Mouse (Mus musculus) ovary, adult 18-20 months (tissue): ENCODE measurements at regions not wholly inside any gene's neighbourhood (a gene's known extent, or its start where the extent isn't known, plus 50 kb on each side); places are given as distances from the start of the nearest gene placed in this dataset.
"Not testable (repeated sequence)": the region's sequence is repeated elsewhere in the genome, so short reads cannot be mapped to it uniquely, and the experiment has no call there.

ENCODE experiments used
- DNase-seq: peaks from one replicate; pipeline ENCODE4 v3.0.0; 2022; ENCODE audit warnings: low spot score, mixed read lengths

DNA sequence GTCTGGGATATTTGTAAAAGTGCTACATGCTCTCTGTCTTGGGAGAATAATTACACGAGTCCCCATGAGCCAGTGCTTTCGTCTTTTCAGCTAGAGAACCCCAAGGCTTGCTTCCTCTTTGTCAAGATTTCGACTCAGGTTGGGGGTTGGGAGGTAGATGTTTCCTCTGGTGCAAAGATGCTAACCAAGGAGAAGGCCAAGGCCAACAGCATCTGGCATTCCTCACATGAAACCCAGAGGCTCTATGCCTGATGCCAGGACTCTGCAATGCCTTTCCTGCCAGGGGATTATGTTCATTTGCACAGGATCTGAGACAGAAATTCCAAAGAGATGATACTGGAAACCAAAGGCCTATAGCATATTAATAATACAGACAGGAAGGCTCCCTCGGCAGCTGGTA lies 198.2 kb upstream of the Six2 start:
- no peak for DNase-seq

DNA sequence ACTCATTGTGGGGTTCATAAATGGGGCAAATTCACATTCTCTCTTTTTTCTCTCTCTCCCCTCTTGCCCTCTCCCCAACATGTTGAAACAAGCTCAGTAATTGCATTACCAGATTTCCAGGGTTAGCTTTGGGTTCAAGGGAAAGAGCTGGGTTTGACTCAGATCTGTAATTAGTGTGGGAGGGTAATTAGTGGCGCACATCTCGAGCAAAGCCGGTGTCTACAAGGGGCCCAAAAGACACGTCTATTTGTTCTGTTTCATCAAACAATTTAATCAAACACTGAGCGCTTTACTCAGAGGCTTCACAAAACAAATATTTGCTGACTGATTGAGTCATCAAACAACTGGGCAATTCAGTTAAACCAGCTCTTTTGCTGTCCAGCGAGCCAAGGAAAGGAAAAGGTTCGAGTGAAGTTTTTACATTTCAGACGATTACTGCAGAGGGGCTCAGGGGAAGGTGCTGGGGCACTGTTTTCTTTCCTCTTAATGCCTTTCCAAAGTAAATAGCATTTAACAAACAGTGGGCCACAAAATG lies 193.6 kb upstream of the Six2 start:
- DNase-seq, result no peak

DNA sequence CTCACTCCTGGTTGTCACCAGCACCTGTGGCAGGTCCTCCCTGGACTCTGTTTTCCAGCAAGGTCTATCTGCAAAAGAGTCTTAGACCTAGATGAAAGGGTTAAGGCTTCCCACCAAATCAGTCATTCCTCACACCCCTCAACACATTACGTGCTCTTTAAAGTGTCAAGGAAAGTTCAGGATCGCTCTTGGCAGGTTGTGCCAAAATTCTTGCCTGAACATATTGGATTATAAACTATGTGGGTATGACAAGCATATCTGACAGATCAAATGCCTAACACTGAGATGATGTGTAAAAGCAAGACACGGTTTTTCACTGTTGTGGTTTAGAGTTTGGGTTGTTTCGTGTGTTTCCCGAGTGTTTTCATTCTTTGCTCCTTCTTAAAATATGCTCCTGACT lies 193.0 kb upstream of the Six2 start:
- no peak for DNase-seq

DNA sequence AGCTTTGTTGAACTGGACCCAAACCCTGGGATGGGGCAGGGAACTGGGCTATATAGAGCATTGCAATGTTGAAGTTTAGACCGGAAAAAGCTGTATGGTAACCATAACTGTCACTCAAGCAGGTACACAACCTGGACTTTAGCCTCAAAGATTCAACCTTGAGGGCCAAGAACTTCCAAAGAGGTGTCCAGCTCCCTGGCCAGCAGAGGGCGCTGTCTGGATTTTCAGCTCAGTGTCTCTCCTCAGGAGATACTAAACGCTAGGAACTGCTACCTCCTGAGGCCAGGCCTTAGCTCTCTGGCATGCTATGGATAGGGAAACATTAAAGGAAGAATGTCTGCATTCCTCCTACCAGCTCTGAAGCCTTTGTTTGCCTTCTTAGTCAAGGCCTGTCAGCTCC lies 189.4 kb upstream of the Six2 start:
- no peak for DNase-seq

DNA sequence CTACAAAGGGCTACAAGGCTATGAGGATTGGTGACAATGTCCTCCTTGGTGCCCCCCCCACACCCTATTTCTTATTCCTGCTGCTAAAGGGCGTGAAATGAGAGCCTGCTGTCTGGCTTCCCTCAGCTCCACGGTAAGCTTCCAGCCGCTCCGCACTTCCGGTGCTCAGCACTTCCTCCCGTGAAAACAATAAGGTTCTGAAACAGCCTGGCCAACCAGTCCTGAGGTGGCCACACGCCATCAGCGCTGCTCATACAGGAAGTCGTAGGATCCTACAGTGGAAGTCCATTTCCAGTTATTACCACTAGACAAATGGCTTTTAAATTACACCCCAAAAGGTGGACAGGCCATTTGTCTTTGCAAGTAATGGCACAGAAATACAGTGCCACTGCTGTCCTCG lies 188.8 kb upstream of the Six2 start:
- DNase-seq, result no peak

DNA sequence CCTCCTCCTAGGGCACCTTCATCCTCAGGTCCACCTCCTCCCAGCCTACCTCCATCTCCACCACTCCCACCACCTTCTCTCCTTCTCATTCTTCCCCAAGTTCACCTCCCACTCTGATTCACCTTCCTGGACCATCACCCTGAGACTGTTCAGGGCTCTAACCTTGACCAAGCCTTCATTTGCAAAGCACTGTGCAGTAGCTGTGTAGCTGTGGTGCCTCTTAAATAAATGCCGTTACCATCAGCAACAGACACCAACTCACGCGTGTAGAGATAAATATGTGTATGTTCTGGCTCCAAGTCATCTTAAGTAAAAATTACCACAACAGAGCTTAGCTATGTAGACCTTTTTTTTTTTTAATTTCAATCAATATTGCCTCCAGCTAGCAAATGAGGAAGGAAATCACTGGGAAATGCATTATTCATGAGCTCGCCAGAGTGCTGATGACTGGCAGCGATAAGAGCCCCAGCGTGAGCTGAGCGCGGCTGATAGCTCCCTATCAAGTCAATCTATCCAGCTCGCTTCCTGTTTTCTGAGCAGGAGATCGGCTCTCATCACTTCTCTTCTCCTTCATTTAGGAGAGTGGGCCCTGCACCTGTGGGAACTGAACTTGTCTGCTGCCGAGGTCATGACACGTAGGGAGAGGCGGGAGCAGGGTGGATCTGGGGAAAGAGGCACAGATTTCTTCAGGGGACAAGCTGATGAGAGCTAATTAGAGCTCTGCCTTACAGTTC lies 185.9 kb upstream of the Six2 start:
- DNase-seq, result no peak

DNA sequence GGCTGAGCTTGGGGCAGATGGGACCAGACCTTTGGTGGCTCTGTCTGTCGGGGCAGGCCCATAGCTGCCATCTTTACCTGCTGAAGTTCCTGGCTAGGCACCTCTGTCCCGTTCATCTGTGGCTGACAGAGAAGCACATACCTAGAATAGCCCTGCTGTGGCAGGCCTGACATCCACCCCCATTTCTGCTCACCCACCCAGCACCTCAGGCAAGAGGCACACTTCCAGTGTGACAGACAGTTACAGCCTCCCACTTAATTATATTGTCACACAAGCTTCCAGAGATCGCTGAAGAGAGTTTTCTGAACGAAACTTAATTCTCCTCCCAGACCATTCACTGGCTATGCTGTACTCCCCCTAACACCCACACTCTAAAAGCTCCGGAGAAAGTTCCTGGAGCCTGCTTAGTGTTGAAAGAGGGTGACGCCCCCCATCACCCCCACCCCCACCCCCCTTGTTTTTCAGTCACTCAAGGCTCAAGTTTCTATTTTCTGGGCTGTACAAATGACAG lies 184.9 kb upstream of the Six2 start:
- DNase-seq, result no peak

DNA sequence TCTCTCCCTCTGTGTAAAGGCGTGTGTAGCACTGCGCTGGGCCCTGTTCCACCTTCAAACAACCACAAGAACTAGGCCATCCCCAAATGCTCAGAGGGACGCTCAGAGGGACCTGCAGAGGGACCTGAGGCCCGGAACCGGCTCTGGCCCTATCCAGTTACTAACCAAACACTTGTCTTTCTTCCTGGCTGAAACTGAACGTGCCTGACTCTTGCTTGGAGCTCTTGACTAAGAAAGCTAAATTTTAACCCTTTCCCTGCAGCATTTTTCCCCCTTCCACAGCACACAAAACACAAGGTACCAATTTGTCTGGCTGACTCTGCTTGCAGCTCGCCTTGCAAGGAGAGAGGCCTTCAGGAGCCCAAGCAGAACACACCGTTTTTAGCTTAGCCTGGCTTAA lies 182.3 kb upstream of the Six2 start:
- DNase-seq, result no peak

DNA sequence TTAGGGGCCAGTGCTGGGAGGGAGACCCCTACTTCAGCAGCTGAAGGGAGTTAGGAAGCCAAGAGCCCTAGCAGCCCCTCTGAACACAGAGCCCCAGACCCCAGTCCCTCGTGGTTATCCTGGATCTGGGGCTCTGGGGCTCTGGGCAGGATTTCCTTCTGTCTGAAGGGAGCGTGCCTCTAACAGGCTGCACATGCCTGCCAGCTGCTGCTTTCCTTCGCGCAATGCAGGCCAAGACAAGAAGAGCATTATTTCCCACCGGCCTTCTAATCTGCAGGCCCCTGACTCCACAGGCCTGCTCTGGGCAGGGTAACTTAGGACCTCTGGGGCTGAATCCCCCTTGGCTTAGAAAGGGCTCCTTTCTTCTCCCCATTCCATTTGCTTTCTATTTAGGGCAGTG lies 181.1 kb upstream of the Six2 start:
- DNase-seq, result no peak

DNA sequence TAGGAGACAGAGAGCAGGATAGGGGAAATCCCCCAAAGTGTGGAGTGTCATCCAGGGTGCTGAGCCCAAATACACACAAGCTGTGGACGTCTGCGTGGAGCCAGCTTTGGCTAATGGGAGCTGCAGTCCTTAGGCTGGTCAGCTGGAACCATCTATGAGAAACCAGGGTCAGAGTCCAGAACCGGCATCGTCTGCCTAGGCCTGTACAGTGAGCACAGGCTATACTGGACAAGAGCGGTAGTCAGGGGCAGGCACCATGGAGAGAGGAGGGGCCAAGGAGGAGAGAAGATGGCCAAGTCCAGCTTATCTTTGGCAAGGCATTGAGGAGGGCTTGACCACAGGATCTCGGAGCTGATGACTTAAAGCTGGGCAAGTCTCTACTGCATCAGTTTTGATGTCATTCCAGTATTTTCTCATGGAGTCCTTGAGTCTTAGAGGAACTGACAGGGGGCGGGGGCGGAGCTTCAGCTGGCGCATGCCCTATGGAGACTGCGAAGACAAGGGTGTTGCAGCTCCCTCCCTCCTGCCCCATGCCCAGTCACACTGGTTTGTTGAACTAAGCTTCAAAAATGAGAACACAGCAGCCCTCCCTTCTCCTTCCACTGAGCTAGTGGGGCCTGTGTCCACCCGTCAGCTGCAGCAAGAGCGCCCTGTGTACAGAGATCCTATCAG lies 180.0 kb upstream of the Six2 start:
- DNase-seq, result peak; percentile 59

DNA sequence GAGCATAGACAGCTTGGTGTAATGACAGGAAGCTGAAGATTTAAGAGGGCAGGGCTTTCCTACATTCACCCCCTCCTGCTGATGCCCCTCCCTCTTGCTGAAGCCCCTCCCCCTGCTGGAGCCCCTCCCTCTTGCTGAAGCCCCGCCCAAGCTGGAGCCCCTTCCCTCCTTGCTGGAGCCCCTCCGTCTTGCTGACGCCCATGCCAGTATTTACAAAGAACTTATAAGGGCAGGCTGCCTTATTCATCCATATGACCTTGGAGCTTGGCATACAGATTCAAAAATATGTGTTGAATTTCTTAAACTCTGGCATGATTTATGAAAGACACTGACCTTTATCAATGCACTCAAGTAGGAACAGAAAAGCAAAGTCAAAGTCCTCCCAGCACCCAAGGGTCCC lies 178.5 kb upstream of the Six2 start:
- DNase-seq, result no peak

DNA sequence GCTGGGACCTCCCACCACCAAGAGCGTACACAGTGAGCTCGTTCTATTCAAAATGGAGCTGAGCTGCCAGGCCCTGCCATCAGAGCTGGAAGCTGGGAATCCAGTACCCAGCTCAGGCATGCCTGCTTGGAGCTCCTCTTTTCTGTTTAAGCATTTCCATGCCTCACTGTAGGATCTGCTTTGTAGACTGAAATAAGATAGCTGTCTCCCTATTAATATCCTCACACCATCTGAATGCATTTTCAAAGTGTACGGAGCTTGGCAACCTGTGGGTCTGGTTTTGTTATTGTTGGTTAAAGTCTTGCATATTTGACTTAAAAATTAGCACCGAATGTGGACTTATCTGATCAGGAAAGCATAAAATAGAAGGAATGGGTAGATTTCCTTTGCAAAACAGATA lies 177.9 kb upstream of the Six2 start:
- no peak for DNase-seq

DNA sequence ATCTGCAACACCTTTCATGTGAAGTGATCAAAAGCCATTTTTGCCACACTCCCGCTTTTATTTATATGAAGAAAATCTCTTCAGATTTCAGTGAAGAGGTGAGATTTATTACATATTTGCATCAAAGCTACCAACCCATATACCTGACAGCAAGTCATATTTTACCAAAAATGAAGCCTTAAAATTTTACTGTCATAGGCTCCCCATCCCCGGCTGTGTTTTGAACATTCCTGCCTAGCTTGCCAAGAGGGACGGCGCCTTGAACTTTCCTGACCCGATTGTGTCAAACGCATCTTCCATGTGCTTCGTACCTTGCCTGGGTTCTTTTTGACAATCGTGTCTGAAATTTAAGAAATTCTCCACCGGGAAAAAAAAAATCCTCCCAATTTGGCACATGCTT lies 173.3 kb upstream of the Six2 start:
- no peak for DNase-seq

DNA sequence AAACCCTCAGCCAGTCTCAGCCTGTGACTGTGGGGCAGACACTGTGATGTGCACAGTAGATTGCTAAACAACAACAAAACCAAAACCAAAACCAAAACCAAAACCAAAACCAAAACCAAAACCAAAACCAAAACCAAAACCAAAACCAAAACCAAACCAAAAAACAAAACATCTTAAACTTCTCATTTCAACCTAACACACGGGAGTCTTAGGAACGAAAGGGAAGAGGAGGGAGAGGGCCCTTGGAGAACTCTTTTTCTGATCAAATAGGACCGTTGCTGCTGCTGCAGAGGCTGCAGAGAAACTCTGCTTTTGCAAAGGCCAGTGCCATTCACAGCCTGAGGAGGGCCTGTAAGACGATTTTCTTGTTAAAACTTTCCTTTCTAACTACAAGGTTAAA lies 172.7 kb upstream of the Six2 start:
- no peak for DNase-seq

DNA sequence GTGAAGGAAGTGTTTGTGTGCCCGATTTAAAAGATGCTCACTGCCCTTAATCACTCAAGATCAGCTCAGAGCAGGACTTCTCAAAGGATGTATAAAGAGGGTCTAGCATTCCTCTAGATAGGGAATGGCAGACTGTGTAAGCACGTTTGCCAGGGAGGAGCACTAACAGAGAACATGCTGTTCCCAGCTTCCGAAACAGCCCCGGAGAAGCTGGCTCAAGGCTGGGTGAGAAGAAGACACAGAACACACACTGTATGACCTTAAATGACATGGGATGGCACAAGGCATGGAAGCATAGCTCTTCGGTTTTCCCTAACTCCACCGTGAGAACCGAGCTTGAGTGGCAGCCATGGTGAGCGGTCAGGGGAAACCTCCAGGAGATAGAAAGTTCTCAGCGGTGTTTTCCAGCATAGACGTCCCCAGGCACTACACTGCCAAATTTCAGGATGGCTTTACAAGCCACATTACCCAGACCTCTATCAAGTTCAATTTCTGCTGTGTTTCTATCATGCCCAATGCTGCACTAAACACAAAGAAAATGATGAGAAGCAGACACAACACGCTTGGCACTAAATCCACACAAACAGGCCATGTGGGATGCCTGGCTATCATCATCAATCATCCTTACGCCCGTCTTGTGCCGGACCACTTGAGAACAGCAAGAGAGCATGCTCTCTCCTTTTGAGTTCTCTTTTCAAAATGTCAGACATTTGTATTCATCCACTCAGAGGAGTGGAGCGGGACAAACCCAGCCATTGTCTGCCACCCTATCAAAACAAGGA lies 172.0 kb upstream of the Six2 start:
- DNase-seq, result no peak

DNA sequence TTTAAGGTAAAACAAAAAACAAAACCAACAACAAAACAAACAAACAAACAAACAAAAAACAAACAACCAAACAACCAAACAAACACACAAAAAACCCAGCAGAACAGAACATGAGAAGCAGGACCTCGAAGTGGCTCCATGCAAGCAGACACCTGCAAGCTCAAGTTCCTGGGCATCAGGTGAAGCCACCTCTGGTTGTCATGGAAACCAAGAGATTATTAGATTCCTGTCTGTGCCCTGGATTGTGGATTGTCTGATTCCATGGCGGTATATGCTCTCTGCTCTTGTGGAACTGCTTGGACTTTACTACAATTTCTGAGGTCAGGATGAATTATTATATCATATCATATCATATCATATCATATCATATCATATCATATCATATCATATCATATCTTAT lies 170.4 kb upstream of the Six2 start:
- DNase-seq, result no peak

DNA sequence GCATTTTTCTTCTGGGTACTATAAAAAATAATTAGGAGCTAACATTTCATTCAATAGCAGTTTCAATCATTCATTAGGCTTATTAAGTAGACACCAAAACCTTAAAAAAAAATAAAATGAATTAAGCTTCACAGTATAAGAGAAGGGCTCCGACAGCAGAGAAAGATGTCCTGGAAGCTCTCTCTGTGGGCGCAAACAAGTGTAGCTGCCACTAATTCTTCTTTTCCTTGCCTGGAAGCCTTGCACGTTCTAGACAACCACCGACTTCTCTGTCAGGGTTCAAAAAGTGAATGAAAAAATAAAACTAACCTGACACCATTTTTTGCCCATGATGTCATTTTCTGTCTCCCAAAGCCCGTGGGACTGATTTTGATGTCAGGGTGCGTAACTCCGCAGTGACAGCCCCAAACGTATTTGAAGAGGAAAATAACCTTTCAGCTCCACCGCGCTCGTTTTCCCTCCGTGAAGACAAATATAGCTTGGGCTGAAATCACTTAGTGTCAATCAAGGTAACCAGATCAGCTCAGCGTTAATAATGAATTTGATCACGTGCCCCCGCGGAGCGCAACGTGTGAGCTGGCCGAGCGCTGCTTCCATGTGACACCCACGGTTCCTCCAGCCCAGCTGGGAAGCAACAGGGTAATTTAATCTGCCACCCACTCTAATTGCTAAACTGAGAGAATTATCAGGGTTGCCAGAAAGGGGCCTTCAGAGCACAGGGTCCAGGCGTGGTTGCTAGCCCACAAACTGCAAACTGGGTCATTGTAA lies 169.8 kb upstream of the Six2 start:
- no peak for DNase-seq

DNA sequence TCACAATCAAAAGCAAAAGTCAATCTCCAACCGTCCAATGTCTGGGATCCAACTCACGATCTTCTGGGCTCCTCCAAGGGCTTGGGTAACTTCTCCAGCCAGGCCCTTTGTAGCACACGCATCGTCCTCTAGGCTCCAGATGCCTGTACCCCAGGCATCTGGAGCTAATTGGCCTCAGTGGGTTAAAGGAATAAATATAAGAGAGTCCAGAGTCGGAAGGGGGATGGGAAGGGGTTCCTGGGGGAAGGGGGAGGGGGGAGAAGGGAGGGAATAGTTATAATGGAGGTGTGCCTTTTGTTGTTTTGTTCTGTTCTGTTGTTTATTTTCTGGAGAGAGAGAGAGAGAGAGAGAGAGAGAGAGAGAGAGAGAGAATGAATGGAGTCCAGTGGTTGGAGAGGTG lies 168.8 kb upstream of the Six2 start:
- DNase-seq, result not testable (repeated sequence)

DNA sequence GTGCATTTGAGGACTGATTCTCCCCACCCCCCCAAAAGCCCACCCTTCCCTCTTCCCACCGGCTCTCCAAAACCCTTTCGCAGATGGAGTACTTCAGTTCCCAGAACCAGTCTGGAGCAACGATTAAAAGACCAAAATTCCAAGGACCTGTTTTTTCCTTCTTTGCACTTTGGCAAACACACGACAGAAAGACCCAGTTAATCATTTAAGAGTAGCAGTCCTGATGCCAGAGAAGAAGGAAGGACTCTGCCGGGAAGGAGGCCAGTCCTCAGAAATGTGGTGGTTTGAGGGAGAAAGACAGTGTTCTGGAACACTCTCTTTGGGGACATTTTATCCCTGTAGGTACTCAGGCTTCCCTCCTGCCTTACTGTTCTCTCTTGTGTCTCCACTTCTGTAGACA lies 165.1 kb upstream of the Six2 start:
- DNase-seq, result no peak

DNA sequence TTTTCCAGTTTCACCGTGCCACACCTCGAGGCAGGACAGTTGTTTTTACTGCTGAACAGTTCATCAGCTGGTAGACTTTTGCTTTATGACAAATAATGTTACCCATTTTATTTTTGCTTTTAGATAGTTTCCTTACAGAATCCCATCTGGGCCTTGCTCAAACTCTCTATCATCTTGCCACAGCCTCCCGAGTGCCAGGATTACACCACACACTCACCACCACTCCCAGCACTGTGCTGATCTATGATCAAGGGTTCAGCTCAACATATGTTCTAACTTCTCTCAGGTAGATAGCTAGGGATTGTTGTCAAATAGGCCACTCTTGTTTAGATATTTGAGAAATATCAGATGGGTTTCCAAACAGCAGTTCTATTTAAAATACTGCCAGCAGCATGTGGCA lies 160.5 kb upstream of the Six2 start:
- DNase-seq, result no peak

DNA sequence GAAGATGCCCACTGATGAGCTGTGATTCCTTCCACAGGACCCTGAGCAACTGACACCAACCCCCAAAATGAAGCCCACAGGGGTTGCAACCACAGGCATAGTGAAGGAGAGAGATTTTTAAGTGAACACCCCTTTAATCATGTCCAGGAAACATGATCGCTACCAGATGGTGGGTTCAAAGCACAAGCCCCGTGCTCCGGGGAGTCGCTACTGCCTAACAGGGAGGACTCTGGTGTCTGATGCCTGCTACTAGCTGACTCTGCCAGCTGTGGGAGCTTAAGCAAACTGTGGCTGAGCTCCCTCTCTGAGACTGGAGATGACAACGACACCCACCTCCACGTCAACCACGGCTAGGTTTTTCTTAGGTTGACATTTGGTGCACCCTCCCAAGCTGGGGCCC lies 159.7 kb upstream of the Six2 start:
- no peak for DNase-seq

DNA sequence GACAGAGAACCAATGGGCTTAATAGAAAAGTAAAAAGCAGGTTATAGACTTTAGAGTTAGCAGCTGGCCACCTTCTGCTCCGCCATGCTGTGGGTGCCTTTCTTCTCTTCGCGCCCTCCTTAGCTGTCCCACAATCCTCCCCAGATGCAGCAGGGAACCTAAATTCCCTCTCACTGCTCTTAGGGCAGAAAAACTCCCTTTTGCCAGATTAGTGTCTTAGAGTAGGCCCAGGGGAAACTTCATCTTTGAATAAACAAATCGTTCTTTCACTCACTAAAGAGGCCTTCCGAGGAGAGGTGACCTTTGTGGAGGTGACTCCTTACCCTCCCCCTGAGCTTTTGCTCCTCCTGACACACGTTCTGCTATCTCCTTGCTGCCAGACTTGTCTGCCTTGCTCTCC lies 157.0 kb upstream of the Six2 start:
- no peak for DNase-seq
